Mouse (Mus musculus) layer of hippocampus, adult 2 months (tissue): Measurements from ENCODE around the gene Klhdc9. TPM values are rescaled to one million over a fixed set of nuclear protein-coding genes. Genes with fewer than 3 reads are reported as not detected.

ENCODE experiments used
- DNase-seq, 2 experiments: peaks; one replicate each; pipeline ENCODE4 v3.0.0; 2022; ENCODE audit warnings: low spot score in 2 of 2
- H3K27ac ChIP-seq: fragments of 200-600 bp; 2 replicates; pipeline ENCODE4 v1.8.1; 2022
- H3K4me3 ChIP-seq: fragments of 200-600 bp; 2 replicates; pipeline ENCODE4 v1.8.1; 2022; ENCODE audit warnings: mild to moderate bottlenecking
- CTCF ChIP-seq: fragments of 200-600 bp; conservative IDR thresholded peaks from 2 replicates; pipeline ENCODE4 v1.8.1; 2022; ENCODE audit warnings: antibody characterized with exemption, mild to moderate bottlenecking, moderate library complexity
- total RNA-seq, 2 experiments: library from RNA; stranded (reverse); gene quantifications; 2 replicates each; pipeline ENCODE4 v1.2.3; 2021

Klhdc9 gene
- total RNA-seq, 2 experiments from 2014 or later = 7.7 to 8.7 TPM

GRCm38 (mm10) chr1:171321415-171321814, 39.2 kb downstream of the Klhdc9 start:
- TF ChIP-seq CTCF = peak; percentile 81
- Histone ChIP-seq H3K27ac (no peak overlapping the region), H3K4me3 (no peak overlapping the region)
- no peak for DNase-seq

GRCm38 (mm10) chr1:171320151-171320550, 40.4 kb downstream of the Klhdc9 start:
- Histone ChIP-seq H3K27ac (no peak overlapping the region), H3K4me3 (no peak overlapping the region)
- TF ChIP-seq CTCF = no peak
- no peak for DNase-seq

- H3K27ac ChIP-seq = no peak overlapping the region
- H3K4me3 ChIP-seq = no peak overlapping the region
- no peak for TF ChIP-seq CTCF
- DNase-seq = no peak
Measured at GRCm38 (mm10) chr1:171319748-171320147, 40.9 kb downstream of the Klhdc9 start.

- Histone ChIP-seq H3K4me3 (no peak overlapping the region), H3K27ac (no peak overlapping the region)
- DNase-seq = no peak
- no peak for TF ChIP-seq CTCF
Measured at GRCm38 (mm10) chr1:171309321-171309720, 51.3 kb downstream of the Klhdc9 start.

Other genes with a start within 250 kb of the Klhdc9 start
- gene Cfap126, start 246.9 kb downstream of the Klhdc9 start, total RNA-seq = 1 to 10 TPM in 1 of 2 experiments, under 1 TPM in 1; 0.76 to 2.4 TPM
- 100 to 1,000 TPM; 185 to 201 TPM for gene Sdhc, start 210.2 kb downstream of the Klhdc9 start, total RNA-seq
- gene Mpz, start 210.1 kb downstream of the Klhdc9 start, total RNA-seq = not detected
- 10 to 100 TPM; 40.4 to 40.9 TPM for gene Pcp4l1, start 164.5 kb downstream of the Klhdc9 start, total RNA-seq
- gene Nr1i3, start 146.8 kb downstream of the Klhdc9 start, total RNA-seq = under 1 TPM in 1 of 2 experiments, not detected in 1; 0.15 TPM
- 10 to 100 TPM; 70.8 to 76.7 TPM for gene Tomm40l, start 138.3 kb downstream of the Klhdc9 start, total RNA-seq
- 1 to 10 TPM; 1.2 to 1.9 TPM for gene Apoa2, start 135.7 kb downstream of the Klhdc9 start, total RNA-seq
- gene Fcer1g, start 126.4 kb downstream of the Klhdc9 start, total RNA-seq = 10 to 100 TPM; 14.9 to 17.2 TPM
- gene Adamts4, start 110.4 kb downstream of the Klhdc9 start, total RNA-seq = 10 to 100 TPM in 1 of 2 experiments, 1 to 10 TPM in 1; 9.6 to 10.9 TPM
- gene Ndufs2, start 109.4 kb downstream of the Klhdc9 start, total RNA-seq = 100 to 1,000 TPM; 254 to 273 TPM
- 10 to 100 TPM; 73.1 to 79.3 TPM for gene B4galt3, start 90.5 kb downstream of the Klhdc9 start, total RNA-seq
- gene Ppox, start 79.6 kb downstream of the Klhdc9 start, total RNA-seq = 10 to 100 TPM; 31.2 to 42.1 TPM
- gene Usp21, start 72.8 kb downstream of the Klhdc9 start, total RNA-seq = 10 to 100 TPM; 61.9 to 76.6 TPM
- 100 to 1,000 TPM; 105 to 113 TPM for gene Ufc1, start 65.8 kb downstream of the Klhdc9 start, total RNA-seq
- 10 to 100 TPM; 36.1 to 37.4 TPM for gene Dedd, start 31.7 kb downstream of the Klhdc9 start, total RNA-seq
- gene Nit1, start 15.2 kb downstream of the Klhdc9 start, total RNA-seq = 10 to 100 TPM; 42.8 to 45.9 TPM
- 100 to 1,000 TPM; 154 to 163 TPM for gene Pfdn2, start 15.1 kb downstream of the Klhdc9 start, total RNA-seq
- 1 to 10 TPM; 5.1 to 6.1 TPM for gene Nectin4, start 9.3 kb upstream of the Klhdc9 start, total RNA-seq
- 1 to 10 TPM; 1.9 to 2.2 TPM for gene Arhgap30, start 28.2 kb upstream of the Klhdc9 start, total RNA-seq
- gene Usf1, start 50.5 kb upstream of the Klhdc9 start, total RNA-seq = 100 to 1,000 TPM; 126 to 128 TPM
- 1 to 10 TPM; 4.1 to 5.6 TPM for gene Tstd1, start 58.1 kb upstream of the Klhdc9 start, total RNA-seq
- gene F11r, start 76.7 kb upstream of the Klhdc9 start, total RNA-seq = 1 to 10 TPM; 5.7 to 6.9 TPM
- 1 to 10 TPM; 6.2 to 7.2 TPM for gene Alyref2, start 142.7 kb upstream of the Klhdc9 start, total RNA-seq
- gene Itln1, start 174.5 kb upstream of the Klhdc9 start, total RNA-seq = not detected
- gene Cd244a, start 198.4 kb upstream of the Klhdc9 start, total RNA-seq = not detected
- gene Ly9, start 246.6 kb upstream of the Klhdc9 start, total RNA-seq = not detected